Mouse (Mus musculus) inflammation-experienced regulatory T-cells, adult 6 months (primary cell): Measurements from ENCODE around the gene Myo3b. TPM values are rescaled to one million over a fixed set of nuclear protein-coding genes. Genes with fewer than 3 reads are reported as not detected.
"Not testable (repeated sequence)": the region's sequence is repeated elsewhere in the genome, so short reads cannot be mapped to it uniquely, and the experiment has no call there.

ENCODE experiments used
- ATAC-seq: one replicate; pipeline ENCODE4 v1.8.0; 2017
- polyA plus RNA-seq, 3 experiments: library from polyadenylated mRNA; unstranded; fragments of 100-300 nt; shearing (Covaris generic); gene quantifications; one replicate each; pipeline ENCODE4 v1.2.1; 2017

The Myo3b gene
- polyA plus RNA-seq = 10 to 100 TPM in 2 of 3 experiments, 1 to 10 TPM in 1; 7.0 to 13.4 (median 13.0) TPM

DNA sequence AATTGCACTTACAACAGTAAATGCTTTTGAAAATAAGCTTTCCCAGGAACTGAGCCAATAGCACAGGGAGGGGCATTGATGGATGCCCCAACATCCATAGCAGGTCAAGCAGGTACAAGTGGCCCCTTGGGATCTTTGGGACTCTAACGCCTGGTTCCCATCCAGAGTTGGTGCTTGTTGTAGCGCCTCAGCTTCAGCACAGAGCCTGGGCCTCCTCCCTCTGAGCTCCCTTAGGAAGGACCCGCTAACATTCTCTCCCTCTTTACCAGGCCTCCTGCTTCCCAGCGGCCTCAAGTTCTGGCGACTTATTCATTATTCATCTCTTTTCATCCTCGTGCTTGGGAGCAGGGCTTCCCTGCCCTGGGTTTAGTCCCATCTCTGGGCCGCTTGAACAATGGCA lies at the start of gene Myo3b:
Gene Myo3b, plus strand, starts transcription at position 375 of the 400 bp plus-strand sequence.
- no peak for ATAC-seq

DNA sequence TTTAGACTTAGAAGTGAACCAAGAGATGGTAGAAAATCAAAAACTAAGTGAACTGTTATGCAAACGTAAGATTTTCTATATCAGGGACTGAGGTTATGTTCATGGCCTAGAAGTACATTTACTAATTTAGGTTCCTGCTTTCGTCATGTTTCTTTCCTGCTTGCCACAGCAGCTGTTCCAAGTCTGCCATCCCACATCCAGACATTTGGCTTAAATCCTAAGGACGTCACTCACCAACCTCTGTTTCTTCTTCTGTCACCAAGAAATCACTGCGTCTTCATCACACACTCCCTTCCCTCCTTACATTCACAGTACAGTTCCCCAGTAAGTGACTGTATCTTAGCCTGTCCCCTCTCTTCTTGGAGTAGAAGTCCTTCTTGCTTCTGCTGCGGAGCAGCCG lies 49.7 kb upstream of the Myo3b start:
- ATAC-seq = no peak

DNA sequence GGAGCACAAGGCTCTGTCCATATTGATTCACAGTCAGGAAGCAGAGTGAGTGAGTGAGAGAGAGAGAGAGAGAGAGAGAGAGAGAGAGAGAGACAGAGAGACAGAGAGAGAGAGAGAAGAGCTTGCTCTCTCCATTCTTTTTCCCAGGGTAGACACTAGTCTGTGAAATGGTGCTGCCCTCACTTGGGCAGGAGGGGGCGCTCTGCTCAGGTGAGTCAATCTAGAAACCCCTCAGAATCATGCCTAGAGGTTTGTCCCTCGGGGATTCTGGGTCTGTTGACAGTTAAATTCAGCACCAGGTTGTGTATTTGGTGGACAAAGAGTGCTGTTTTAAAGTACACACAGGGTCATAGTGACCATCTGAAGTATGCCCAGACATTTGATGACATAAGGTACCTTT lies 48.3 kb upstream of the Myo3b start:
- ATAC-seq = no peak

DNA sequence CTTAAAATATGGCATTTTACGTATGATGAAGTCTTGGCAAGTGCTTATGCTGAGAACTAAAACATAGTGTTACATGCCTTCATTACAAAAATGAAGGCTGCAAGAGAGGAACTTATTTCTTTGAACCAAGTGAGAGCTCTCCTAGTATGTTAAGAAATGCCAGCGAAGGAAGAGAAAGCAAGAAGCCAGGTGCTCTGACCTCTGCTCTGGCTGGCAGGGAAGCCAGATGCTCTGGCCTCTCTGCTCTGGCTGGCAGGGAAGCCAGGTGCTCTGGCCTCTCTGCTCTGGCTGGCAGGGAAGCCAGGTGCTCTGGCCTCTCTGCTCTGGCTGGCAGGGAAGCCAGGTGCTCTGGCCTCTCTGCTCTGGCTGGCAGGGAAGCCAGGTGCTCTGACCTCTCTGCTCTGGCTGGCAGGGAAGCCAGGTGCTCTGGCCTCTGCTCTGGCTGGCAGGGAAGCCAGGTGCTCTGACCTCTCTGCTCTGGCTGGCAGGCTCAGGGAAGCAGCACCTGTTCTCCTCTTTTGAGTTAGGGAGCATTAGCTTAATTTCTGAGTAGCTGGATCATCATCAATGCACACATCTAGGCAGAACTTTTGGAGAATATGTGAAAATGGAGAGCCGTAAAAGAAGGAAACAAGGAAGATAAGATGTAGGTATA lies 44.7 kb upstream of the Myo3b start:
- ATAC-seq = not testable (repeated sequence)

DNA sequence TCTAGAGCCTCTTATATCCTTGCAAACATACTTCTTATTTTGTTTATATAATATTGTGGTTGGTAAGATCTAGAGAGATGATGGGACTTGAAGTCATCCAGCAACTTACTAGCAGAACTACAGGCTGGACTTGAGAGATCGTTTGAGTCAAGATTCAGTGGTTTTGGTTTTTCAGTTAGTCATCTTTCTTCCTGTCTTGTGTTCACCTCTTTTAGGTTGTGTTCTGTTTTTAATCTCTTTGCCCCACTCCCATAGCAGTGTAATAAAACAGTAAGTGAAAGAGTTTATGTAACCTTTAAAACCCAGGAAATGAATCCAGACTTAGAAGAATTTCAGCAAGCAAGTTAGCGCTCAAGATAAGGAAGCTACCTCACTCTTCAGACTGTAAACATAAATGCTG lies 44.1 kb upstream of the Myo3b start:
- ATAC-seq = peak; percentile 76

DNA sequence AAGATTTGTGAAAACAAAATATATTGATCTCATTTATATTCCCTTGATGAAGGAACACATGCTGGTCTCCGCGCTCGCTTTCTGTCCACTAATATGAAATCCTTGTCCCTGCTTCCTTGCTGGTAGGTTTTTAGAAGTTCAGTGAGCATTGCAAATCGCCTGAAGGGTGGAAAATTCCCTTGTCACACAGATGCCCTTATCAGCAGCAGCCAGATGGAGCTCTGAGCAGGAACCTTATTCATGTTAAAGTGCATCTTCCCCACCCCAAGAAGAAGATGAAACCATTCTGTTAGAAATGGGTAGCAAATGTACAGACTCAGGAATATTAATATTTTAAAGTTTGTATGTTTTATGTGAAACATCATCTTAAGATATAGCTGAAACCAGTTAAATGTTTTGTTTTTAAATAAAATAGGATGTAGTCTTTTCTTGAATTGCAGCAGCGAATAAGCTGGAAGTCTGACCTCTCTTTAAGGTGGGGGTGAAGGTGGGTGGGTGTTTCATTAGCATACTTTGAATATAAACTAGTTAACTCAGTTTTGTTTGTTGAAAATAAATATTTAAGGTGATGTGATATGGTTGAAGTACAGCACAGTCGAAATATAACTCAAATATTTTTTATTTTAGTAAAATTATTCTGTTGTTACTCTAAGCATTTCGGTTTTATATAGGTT lies 39.7 kb upstream of the Myo3b start:
- ATAC-seq = no peak

DNA sequence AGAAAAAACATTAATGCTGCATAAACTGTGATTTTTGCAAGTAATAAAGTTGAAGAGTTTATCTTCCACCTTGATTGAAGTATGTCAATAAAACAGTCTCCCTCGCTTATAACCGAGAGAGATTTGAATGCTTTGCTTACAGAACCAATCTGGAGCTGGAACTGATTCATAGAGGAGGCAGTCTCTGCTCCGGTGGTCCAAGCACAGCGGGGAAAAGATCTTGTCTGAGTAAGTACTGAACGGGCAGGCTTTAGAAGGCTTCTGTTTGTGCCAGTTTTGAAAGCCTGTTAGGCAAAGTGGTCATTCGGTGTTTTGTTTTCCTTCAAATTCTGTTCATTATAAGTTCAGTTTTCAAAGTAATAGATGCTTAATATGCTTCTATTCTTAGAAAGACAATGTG lies 38.6 kb upstream of the Myo3b start:
- no peak for ATAC-seq

DNA sequence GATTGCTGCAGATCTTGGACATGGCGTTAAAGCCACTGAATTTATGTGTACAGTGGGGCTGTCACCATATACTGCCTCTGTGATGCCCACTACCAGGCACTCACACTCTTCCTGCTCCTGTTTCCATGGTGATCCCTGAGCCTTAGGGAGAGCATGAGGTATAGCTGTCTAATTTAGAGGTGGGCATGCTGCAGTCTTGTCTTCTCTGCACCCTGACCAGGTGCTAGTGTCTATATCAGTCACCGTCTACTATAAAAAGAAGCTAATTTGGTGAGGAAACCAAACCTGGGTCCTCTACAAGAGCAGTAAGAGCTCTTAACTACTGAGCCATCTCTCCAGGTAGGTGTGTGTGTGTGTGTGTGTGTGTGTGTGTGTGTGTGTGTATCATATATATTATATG lies 32.4 kb upstream of the Myo3b start:
- ATAC-seq = no peak

DNA sequence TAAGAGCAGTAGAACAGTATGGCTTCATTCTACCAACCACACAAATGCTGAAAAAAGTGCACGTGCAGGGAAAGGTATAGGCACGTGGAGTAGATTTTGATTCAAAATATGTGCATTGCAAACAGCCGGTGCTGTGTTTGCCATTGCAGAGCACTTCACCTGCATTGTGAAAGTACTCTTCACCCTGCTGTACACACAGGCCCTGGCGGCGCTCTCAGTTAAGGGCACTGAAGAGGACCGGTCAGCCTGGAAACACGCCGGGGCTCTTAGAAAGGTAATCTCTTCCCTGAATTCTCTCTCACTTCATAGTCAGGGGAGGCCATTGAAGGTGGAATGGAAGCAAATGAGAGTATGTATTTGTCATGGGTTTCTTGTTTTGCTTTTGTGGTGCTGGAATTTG lies 26.0 kb upstream of the Myo3b start:
- no peak for ATAC-seq

DNA sequence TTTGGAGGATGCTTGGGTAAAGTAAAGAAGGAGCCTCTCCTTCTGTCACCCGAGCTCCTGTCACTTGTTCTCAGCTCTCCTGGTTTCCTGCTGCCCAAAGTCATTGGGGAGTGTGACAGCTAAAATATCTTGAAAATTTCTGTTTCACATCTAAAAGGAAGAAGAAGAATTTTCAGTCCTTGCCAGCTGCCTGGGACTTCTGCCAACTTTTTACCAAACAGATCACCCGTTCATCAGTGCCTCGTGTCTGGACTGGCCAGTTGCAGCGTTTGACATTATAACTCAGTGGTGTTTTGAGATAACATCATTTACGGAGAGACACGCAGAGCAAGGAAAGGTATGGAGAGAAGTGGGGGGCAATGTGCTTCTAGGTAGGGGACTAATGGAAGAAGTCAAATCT lies 20.7 kb upstream of the Myo3b start:
- no peak for ATAC-seq

DNA sequence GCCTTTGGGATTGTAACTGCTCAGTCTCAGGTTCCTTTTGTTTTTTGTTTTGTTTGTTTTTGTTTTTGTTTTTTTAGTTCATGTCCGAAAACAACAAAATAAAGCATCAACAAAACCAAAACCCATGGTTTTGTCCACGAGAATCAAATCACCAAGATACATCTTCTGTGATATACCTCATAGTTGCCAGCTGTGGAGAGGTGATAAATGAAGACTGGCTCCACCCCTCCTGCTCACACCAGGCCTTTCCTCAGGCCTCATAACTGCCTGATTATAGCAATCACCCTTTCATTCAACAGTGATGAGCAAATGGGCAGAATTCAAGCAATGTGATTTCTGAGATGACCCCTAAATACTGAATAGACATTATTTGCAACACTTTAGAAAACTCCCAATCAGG lies 14.5 kb upstream of the Myo3b start:
- no peak for ATAC-seq

DNA sequence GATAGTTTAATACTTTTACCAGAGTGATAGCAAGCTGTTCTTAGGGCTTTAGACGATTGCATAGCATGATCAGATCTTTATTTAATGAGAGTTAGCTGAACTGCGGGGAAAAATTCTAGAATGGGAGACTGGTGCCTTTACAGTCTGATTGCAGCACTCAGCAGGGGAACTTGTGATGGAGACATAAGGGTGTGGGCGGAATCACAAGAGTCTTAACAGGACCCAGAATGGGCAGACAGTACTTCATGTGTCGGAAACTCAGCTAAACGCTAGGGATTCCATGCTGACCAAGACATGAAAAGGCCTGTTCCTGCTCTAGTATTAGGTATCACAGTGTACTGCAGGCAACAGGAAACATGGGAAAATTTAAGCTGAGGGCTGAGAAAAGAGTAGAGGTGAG lies 13.2 kb upstream of the Myo3b start:
- no peak for ATAC-seq

DNA sequence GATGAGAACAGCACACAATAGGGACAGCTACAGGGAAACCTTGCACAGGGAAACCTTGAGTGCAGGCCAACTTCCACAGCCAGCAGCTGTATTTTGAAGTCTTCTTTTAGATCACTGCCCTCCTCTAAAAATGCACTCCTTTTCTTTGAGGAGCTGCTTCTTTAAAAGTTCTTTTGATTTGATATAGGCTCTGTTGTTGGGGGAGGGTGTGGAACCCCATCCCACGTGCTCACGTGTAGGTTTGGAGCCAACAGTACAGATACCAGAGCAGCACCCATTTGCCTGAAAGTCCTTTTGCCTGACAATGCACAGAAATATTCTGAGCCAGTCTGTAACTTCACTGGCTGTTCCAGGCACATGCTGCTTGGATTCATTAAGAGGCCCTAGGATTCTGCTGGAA lies 7.5 kb upstream of the Myo3b start:
- no peak for ATAC-seq

DNA sequence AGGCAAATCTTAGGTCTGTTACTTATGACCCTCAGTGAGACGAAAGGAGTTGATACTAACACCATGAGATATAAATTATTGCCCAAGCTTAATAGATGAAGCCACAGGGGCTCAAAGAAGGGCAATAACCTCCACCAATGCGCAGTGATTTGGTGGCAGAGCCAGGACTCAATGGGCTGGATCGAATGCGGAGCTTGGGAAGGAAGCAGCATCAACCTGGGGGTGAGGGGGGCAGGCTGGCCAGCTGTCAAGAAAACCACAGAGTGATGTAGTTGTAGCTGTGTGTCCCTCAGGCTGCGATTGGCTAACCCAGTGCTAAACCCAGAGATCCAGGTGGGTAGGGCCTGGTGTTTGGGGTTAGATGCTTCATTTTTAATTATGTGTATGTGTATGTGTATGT lies 4.0 kb upstream of the Myo3b start:
- no peak for ATAC-seq

DNA sequence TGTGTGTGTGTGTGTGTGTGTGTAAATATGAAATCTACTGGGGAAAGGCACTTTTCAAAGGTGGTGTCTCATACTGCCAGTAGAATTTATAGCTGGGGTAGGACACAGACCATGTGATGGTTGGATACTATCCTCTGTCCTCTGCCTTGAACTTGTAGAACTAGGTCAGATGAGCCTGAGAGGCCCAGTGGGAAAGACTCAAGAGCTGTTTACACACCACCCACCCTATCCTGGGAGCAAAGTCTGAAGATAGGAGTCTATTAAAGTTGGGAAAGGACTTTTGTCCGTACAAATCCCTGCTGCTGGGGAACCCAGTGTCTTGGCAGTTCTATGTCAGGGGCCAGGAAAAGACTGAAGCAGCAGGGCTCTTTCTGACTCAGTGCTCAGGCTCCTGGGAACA lies 3.6 kb upstream of the Myo3b start:
- no peak for ATAC-seq

DNA sequence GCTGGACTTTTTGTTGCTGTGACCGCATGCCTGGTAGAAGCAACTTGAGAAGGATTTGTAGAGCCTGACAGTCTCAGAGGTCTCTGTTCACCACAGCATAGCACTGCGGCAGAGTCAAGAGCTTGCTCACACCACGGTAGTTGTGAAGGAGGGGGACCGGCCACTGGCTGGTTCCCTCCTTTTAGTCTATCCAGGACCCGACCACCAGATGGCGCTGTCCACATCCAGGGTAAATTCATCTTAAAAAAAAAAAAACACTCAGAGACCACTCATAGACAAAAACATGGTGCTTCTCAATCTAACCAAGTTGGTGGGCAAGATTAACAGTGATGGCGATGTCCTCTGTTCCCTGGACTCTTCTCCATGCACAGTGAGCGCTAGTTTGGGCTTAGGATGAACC lies 1.7 kb upstream of the Myo3b start:
- no peak for ATAC-seq

DNA sequence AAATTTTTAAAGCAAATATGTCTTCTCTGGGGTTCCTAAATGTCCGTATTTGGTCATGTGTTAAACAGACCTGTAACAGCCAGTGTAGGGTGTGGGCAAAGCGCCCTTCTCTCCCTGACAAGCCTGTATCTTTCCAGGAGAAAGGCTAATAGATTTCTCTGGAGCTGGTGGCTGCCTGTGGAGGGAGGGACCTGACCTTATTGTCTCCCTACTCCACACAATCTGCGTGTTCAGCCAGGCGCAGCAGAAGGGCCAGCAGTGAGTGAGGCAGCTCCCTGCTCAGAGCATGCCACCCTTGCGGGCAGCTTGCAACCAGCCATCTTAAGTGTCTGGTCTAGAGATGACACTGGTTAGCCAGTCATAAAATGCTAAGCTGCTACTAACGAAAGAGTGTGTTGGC lies 5.5 kb downstream of the Myo3b start:
- no peak for ATAC-seq

DNA sequence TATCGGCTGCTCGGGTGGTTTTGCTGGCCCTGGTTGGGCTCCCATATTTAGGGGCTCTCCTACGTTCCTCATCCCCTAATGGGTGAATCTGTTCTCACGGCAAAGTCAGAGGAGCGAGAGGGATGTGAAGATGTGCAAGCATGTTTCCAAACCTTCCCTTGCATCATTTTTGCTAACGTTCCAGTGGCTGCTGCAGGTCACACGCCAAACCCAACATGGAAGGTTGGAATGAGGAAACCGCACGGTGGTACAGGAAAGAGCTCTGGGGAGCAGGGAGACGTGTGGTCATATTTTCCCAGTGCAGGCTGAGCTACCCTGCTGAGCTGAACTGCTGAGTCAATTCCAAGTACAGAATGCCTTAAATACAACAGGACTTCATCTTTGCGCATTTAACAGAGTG lies 8.9 kb downstream of the Myo3b start:
- no peak for ATAC-seq

DNA sequence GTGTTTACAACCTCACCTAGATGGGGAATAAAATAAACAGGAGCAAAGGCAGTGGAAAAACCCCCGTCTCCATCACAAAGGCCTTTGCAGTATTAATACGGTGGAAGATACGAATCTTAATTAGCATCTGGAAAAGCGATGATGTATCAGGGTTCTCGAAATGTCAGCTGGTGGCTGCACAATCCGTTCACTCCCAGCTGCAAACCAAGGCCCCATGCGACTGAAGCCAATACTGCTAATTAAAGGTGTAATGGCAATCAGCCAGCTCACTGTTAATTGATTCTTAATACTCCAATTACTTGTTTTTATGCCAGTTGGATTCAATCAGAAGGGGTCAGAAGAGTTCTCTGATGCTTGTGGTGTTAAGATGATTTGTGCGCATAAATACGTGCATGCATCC lies 14.9 kb downstream of the Myo3b start:
- ATAC-seq = no peak

DNA sequence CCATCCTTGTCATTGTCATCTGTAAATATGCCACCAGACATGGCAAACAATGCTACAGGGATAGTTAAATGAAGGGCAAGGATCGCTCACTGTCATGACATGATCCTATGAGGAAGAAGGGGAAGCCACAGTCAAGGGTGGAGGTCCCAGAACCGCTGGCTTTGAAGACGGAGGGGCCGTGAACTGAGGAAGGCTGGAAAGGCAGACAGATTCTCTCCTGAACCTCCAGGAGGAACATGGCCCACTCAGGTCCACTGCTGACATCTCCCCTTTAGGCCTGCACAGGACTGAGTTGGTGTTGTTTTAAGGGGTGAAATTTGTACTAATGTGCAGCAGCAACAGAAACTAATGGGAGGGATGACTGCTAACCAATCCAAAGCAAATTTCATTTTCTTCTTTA lies 19.3 kb downstream of the Myo3b start:
- ATAC-seq = no peak

DNA sequence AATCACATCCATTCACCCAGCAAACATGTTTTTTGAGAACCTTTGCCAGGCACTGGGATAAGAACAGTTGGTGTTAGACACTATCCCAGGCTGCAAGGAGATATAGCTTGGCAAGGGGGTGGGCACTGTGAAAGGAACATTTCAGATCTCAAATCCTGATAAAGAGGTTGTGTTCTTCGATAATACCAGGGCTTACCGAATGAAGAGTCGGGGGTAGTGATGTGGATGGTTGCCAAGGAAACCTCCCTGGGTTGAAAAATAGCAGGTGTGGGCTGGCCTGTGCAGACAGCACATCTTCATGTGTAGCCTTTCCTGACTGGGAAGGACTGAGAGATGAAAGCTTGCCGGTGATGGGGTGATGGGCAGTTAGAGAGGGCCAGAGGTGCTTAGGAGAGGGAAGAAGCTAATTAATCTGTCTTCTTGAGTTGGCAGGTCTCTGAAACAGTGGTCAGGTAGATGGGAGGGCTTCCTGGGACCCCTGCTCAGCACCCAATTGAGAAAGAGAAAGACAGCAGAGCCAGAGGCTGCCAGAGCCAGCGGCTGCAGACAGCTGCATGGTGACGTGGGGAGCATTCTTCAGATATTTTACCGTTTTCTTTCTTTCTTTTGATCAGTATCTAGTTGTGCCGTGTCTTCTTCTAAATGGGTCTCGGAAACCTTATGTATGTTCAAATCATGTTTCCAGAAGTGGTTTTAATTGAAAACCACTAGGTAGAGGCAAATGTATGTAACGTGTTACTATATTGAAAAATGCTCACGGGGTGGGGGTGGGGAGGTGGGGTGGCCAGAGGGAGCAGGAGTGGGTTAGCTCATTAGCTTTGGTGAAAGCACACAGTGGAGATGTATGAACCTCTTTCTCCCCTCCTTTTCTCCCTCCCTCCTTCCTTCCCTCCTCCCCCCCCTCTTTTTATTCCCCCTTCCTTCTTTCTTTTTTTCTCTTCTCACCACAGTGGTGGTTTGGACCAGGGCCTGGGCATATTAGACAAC lies 21.7 kb downstream of the Myo3b start:
- ATAC-seq = no peak

DNA sequence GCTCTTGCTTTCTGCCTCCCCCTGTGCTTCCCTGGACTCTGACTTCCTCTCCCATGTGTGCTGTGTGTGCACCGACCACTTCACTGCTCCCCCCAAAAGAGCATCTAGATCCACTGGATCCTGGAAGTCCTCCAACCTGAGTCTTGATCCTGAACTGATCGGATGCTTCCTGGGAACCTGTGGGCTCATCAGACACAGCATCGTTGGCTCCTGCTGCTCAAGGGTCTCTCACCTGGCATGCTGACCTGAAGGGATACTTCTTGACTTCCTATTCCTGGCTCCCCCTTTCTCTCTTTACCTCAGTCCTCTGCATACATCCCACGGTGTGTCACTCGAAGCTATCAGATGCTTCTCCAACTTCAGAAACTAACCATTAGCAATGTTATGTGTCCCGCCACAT lies 26.2 kb downstream of the Myo3b start:
- ATAC-seq = no peak

DNA sequence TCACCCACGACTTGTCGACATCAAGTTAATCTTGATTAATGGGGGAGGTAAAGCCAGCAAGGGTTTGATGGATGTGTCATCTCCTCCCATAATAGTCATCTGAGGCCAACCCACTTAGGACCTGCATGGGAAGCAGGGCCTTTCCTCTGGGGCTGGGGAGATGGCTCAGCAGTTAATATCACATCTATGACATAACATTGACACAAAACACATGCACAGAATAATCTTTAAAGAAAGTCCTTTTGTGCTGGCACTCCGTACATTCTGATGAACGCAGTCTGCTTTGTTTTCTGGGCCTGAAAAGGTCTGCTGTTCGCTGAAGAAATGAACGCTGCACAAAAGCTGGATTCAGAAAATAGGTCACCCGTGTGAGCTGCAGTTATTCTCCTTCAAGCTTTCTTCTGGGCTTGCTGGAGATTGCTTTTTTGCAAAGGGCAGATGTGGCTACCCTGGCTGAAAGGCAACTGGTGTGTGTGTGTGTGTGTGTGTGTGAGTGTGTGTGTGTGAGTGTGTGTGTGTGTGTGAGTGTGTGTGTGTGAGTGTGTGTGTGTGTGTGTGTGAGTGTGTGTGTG lies 26.9 kb downstream of the Myo3b start:
- ATAC-seq = no peak
